Mouse (Mus musculus): ENCODE measurements around the gene Gm28035. TPM values are rescaled to one million over a fixed set of nuclear protein-coding genes. Genes with fewer than 3 reads are reported as not detected.

Gene Gm28035
- polyA plus RNA-seq, 1 experiment = not detected

GRCm38 (mm10) chr2:30270134-30270533 lies 29.8 kb downstream of the Gm28035 start:
- Histone ChIP-seq H3K4me1 (ENCODE audit: control insufficient read depth, insufficient read depth, low read length) (peaks cover 13% of the 10 kb centered on the region), H3K27ac (ENCODE audit: insufficient read depth, low read depth, low read length) (0 out of 2 replicates have a peak overlapping the region, but pooled peaks have one; percentile 8), H3K4me3 (ENCODE audit: insufficient read depth, low read depth, low read length) (no peak overlapping the region)
- no peak for TF ChIP-seq POLR2A (IDR thresholded peaks at IDR 0.05; ENCODE audit: insufficient read depth, low read depth, low read length)
- no peak for TF ChIP-seq CTCF (IDR thresholded peaks at IDR 0.05; ENCODE audit: insufficient read depth, low read depth, low read length)
- 3% methylated on average over 1 of the region's 1 CpGs for WGBS

- 95% methylated on average over 11 of the region's 11 CpGs for WGBS
- H3K4me1 ChIP-seq (ENCODE audit: control insufficient read depth, insufficient read depth, low read length) = peaks cover 10% of the 10 kb centered on the region
- no peak for TF ChIP-seq POLR2A (IDR thresholded peaks at IDR 0.05; ENCODE audit: insufficient read depth, low read depth, low read length)
- TF ChIP-seq CTCF (IDR thresholded peaks at IDR 0.05; ENCODE audit: insufficient read depth, low read depth, low read length) = no peak
- H3K27ac ChIP-seq (ENCODE audit: insufficient read depth, low read depth, low read length) = no peak within 1 kb of the TSS
- no peak within 1 kb of the TSS for H3K4me3 ChIP-seq (ENCODE audit: insufficient read depth, low read depth, low read length)
These were observed 40.4 kb downstream of the Gm28035 start, which contains the start of gene Gm28038 for GRCm38 (mm10) chr2:30280743-30281142. Gene Gm28038, plus strand, starts transcription at chr2:30281043.

- TF ChIP-seq POLR2A (IDR thresholded peaks at IDR 0.05; ENCODE audit: insufficient read depth, low read depth, low read length) = no peak
- TF ChIP-seq CTCF (IDR thresholded peaks at IDR 0.05; ENCODE audit: insufficient read depth, low read depth, low read length) = no peak
- WGBS = 81% methylated on average over 3 of the region's 3 CpGs
- no peak overlapping the region for H3K27ac ChIP-seq (ENCODE audit: insufficient read depth, low read depth, low read length)
- H3K4me1 ChIP-seq (ENCODE audit: control insufficient read depth, insufficient read depth, low read length) = peaks cover 10% of the 10 kb centered on the region
- H3K4me3 ChIP-seq (ENCODE audit: insufficient read depth, low read depth, low read length) = no peak overlapping the region
These were observed 41.3 kb downstream of the Gm28035 start for GRCm38 (mm10) chr2:30281651-30282050.

GRCm38 (mm10) chr2:30283193-30283592 lies 42.8 kb downstream of the Gm28035 start:
- peaks cover 15% of the 10 kb centered on the region for H3K4me1 ChIP-seq (ENCODE audit: control insufficient read depth, insufficient read depth, low read length)
- no peak for TF ChIP-seq CTCF (IDR thresholded peaks at IDR 0.05; ENCODE audit: insufficient read depth, low read depth, low read length)
- TF ChIP-seq POLR2A (IDR thresholded peaks at IDR 0.05; ENCODE audit: insufficient read depth, low read depth, low read length) = no peak
- 94% methylated on average over 2 of the region's 2 CpGs for WGBS
- H3K4me3 ChIP-seq (ENCODE audit: insufficient read depth, low read depth, low read length) = no peak overlapping the region
- H3K27ac ChIP-seq (ENCODE audit: insufficient read depth, low read depth, low read length) = no peak overlapping the region

GRCm38 (mm10) chr2:30285004-30285403 lies 44.6 kb downstream of the Gm28035 start:
- peaks cover 15% of the 10 kb centered on the region for H3K4me1 ChIP-seq (ENCODE audit: control insufficient read depth, insufficient read depth, low read length)
- H3K4me3 ChIP-seq (ENCODE audit: insufficient read depth, low read depth, low read length) = peak overlapping the region; percentile 87; the same call in 1 of the 2 replicates
- no peak for TF ChIP-seq CTCF (IDR thresholded peaks at IDR 0.05; ENCODE audit: insufficient read depth, low read depth, low read length)
- no peak for TF ChIP-seq POLR2A (IDR thresholded peaks at IDR 0.05; ENCODE audit: insufficient read depth, low read depth, low read length)
- WGBS = 90% methylated on average over 5 of the region's 5 CpGs
- no peak overlapping the region for H3K27ac ChIP-seq (ENCODE audit: insufficient read depth, low read depth, low read length)

- Histone ChIP-seq H3K4me1 (ENCODE audit: control insufficient read depth, insufficient read depth, low read length) (peaks cover 15% of the 10 kb centered on the region), H3K4me3 (ENCODE audit: insufficient read depth, low read depth, low read length) (peak overlapping the region; percentile 87), H3K27ac (ENCODE audit: insufficient read depth, low read depth, low read length) (peak overlapping the region; percentile 18; the same call in 1 of the 2 replicates)
- TF ChIP-seq CTCF (IDR thresholded peaks at IDR 0.05; ENCODE audit: insufficient read depth, low read depth, low read length) = no peak
- TF ChIP-seq POLR2A (IDR thresholded peaks at IDR 0.05; ENCODE audit: insufficient read depth, low read depth, low read length) = no peak
- 15% methylated on average over 38 of the region's 38 CpGs for WGBS
These were observed 45.2 kb downstream of the Gm28035 start for GRCm38 (mm10) chr2:30285416-30286181.

- Histone ChIP-seq H3K4me3 (ENCODE audit: insufficient read depth, low read depth, low read length) (peak within 1 kb of the TSS; percentile 87), H3K4me1 (ENCODE audit: control insufficient read depth, insufficient read depth, low read length) (peaks cover 15% of the 10 kb centered on the region), H3K27ac (ENCODE audit: insufficient read depth, low read depth, low read length) (peak within 1 kb of the TSS; percentile 18; the same call in 1 of the 2 replicates)
- under 1% methylated on average over 68 of the region's 68 CpGs for WGBS
- peak; percentile 81 for TF ChIP-seq POLR2A (IDR thresholded peaks at IDR 0.05; ENCODE audit: insufficient read depth, low read depth, low read length)
- no peak for TF ChIP-seq CTCF (IDR thresholded peaks at IDR 0.05; ENCODE audit: insufficient read depth, low read depth, low read length)
These were observed 46.0 kb downstream of the Gm28035 start, which contains the start of the genes Dolk and Nup188 for GRCm38 (mm10) chr2:30286192-30287026. Gene Dolk, minus strand, starts transcription at chr2:30286334. Gene Nup188, plus strand, starts transcription at chr2:30286397.

- H3K4me3 ChIP-seq (ENCODE audit: insufficient read depth, low read depth, low read length) = peak overlapping the region; percentile 87
- 1% methylated on average over 10 of the region's 10 CpGs for WGBS
- peaks cover 15% of the 10 kb centered on the region for H3K4me1 ChIP-seq (ENCODE audit: control insufficient read depth, insufficient read depth, low read length)
- TF ChIP-seq POLR2A (IDR thresholded peaks at IDR 0.05; ENCODE audit: insufficient read depth, low read depth, low read length) (no peak), CTCF (IDR thresholded peaks at IDR 0.05; ENCODE audit: insufficient read depth, low read depth, low read length) (no peak)
- no peak overlapping the region for H3K27ac ChIP-seq (ENCODE audit: insufficient read depth, low read depth, low read length)
These were observed 46.6 kb downstream of the Gm28035 start for GRCm38 (mm10) chr2:30287027-30287373.

Data from olfactory bulb, adult 2 months (tissue).